In the genomic region with DNA sequence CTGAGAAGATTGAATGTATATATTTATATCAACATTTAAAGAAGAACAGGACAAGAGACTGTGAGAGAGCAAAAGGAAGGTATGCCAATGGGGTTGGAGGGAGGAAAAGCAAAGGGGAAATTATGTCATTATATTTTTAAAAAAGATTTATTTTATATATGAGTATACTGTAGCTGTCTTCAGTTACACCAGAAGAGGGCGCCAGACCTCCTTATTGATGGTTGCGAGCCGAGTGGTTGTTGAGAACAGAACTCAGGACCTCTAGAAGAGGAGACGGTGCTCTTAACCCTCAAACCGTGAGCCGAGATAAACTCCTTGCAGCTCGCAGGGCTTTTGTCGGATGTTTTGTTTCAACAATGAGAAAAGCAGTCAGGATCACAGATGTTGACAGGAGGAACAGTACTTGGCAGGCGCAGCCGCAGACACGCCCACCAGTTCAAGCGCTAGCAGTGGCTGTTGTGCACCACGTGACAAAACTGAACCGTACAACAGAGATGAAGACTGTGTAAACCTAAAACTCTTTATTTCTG, we compare ENCODE assay signal across 27 mouse cellular contexts.
DNase-seq lines count a peak whose midpoint lies in the region; ATAC-seq and TF ChIP-seq lines count a peak whose summit lies in the region.
"Had no signal": no experiment of that assay in that cellular context is flagged by ENCODE, and none has a peak within 500 bp of the region (broad histone marks: within the 10 kb centered on the region; RNA-seq: fewer than 3 reads in every experiment).

No protein-coding gene starts in this region.

- H3K4me3 ChIP-seq in left cerebral cortex, adult 2 months = no peak overlapping the region
- no peak overlapping the region for H3K4me3 ChIP-seq in intestine, postnatal 0 days (ENCODE audit: low read depth, low read length)
- H3K4me3 ChIP-seq: erythroblast, embryonic 14.5 days; heart, embryonic 10.5 days; heart, embryonic 15.5 days; intestine, embryonic 15.5 days; midbrain, embryonic 15.5 days; neural tube, embryonic 15.5 days; stomach, embryonic 15.5 days had no signal

- H3K27ac ChIP-seq in left cerebral cortex, adult 2 months = no peak overlapping the region
- H3K27ac ChIP-seq in intestine, postnatal 0 days (ENCODE audit: low read depth, low read length) = no peak overlapping the region
- H3K27ac ChIP-seq: heart, embryonic 10.5 days; heart, embryonic 15.5 days; intestine, embryonic 15.5 days; liver, embryonic 14.5 days; macrophage; midbrain, embryonic 15.5 days; neural tube, embryonic 15.5 days; stomach, embryonic 15.5 days had no signal

- intact Hi-C loops in left cerebral cortex, adult 2 months (cut with DNase I) = no loop called here
- intact Hi-C loops in left cerebral cortex, postnatal 36 days (cut with DNase I) = no loop called here

- H3K9ac ChIP-seq in intestine, postnatal 0 days (ENCODE audit: low read depth, low read length) = no peak overlapping the region
- H3K9ac ChIP-seq: forebrain, postnatal 0 days; heart, embryonic 15.5 days; intestine, embryonic 15.5 days; liver, embryonic 14.5 days; midbrain, embryonic 15.5 days; neural tube, embryonic 15.5 days; stomach, embryonic 15.5 days had no signal

- H3K36me3 ChIP-seq in intestine, postnatal 0 days (ENCODE audit: control insufficient read depth, insufficient read depth) = no peaks in the 10 kb centered on the region
- H3K36me3 ChIP-seq: heart, embryonic 10.5 days; heart, embryonic 15.5 days; intestine, embryonic 15.5 days; midbrain, embryonic 15.5 days; neural tube, embryonic 15.5 days; stomach, embryonic 15.5 days had no signal

- POLR2A ChIA-PET in Patski (lab: Charles Lee) = no interaction called here

- no peaks in the 10 kb centered on the region for H3K9me3 ChIP-seq in intestine, postnatal 0 days (ENCODE audit: control insufficient read depth)
- H3K9me3 ChIP-seq: heart, embryonic 10.5 days; heart, embryonic 15.5 days; intestine, embryonic 15.5 days; midbrain, embryonic 15.5 days; neural tube, embryonic 15.5 days; stomach, embryonic 15.5 days had no signal

- CTCF ChIA-PET in Patski (lab: Charles Lee) = no interaction called here

- H3K4me2 ChIP-seq in intestine, postnatal 0 days (replicated peaks; ENCODE audit: low read depth) = no peak overlapping the region
- H3K4me2 ChIP-seq: heart, embryonic 15.5 days; intestine, embryonic 15.5 days; midbrain, embryonic 15.5 days; neural tube, embryonic 15.5 days; stomach, embryonic 15.5 days had no signal

- no peak for DNase-seq in left cerebral cortex, adult 2 months (ENCODE audit: extremely low spot score in 1 of 2, low spot score in 2 of 2)
- no peak for DNase-seq in left cerebral cortex, postnatal 36 days (ENCODE audit: low spot score in 2 of 2)
- DNase-seq in ES-CJ7 (ENCODE audit: low read depth, low spot score) = peak; percentile 53
- DNase-seq in Patski (ENCODE audit: low read depth, low spot score) = no peak
- peak; percentile 14 for DNase-seq in testis, postnatal 14 days (ENCODE audit: low spot score)
- DNase-seq in cerebellum, postnatal 25 days = no peak
- DNase-seq: adrenal gland, adult 8-10 months; cerebellum, adult 8-10 months; forebrain, postnatal 0 days; gastrocnemius, postnatal 14 days; layer of hippocampus, postnatal 36 days; liver; lung, adult 2 months; lung, postnatal 10 days; right cerebral cortex, postnatal 25 days; thymus, postnatal 4 days had no signal

- no peaks in the 10 kb centered on the region for H3K4me1 ChIP-seq in intestine, postnatal 0 days (replicated peaks; ENCODE audit: control insufficient read depth, insufficient read depth, low read length)
- H3K4me1 ChIP-seq: heart, embryonic 10.5 days; heart, embryonic 15.5 days; intestine, embryonic 15.5 days; midbrain, embryonic 15.5 days; stomach, embryonic 15.5 days had no signal

- ATAC-seq in Patski = no peak
- no peak for ATAC-seq in intestine, postnatal 0 days
- ATAC-seq: forebrain, postnatal 0 days; hindbrain, embryonic 16.5 days; intestine, embryonic 15.5 days; midbrain, embryonic 15.5 days had no signal

- in situ Hi-C loops in Patski (cut with MboI; ENCODE audit: low pct_unique_long_range_greater_than_20kb) = no loop called here

- WGBS in intestine, postnatal 0 days = 77% methylated on average over 14 of the region's 14 CpGs

- TF ChIP-seq CTCF in left cerebral cortex, adult 2 months (IDR thresholded peaks at IDR 0.05) = peak; percentile 17; the same call in 1 of the 2 replicates
- TF ChIP-seq CTCF in Patski (IDR thresholded peaks at IDR 0.05) = peak; percentile 51
- TF ChIP-seq CTCF in intestine, postnatal 0 days (IDR thresholded peaks at IDR 0.05; ENCODE audit: low read depth) = no peak

- peaks cover 2% of the 10 kb centered on the region for H3K27me3 ChIP-seq in Patski
- no peaks in the 10 kb centered on the region for H3K27me3 ChIP-seq in intestine, postnatal 0 days (replicated peaks; ENCODE audit: control insufficient read depth, insufficient read depth, low read length)
- H3K27me3 ChIP-seq: heart, embryonic 15.5 days; intestine, embryonic 15.5 days; midbrain, embryonic 15.5 days; neural tube, embryonic 15.5 days; stomach, embryonic 15.5 days had no signal

Comparison
In these comparisons a context has a peak if more than half of its experiments do, and no peak if none do; other contexts are left out.
1. DNase-seq: peak in ES-CJ7 (single experiment) and testis, postnatal 14 days (single experiment); none in left cerebral cortex, adult 2 months (0 of 2), left cerebral cortex, postnatal 36 days (0 of 2), Patski (single experiment) and cerebellum, postnatal 25 days (0 of 2).